Mouse (Mus musculus) midbrain, embryonic 13.5 days (tissue): ENCODE measurements around the gene Rfx2. TPM values are rescaled to one million over a fixed set of nuclear protein-coding genes. Genes with fewer than 3 reads are reported as not detected.
A peak's percentile ranks its signal among the peaks of the same experiment; 100 is the strongest.

ENCODE experiments used
- ATAC-seq: fragments of 200-750 bp; cut with Nextera tagmentation; 2 replicates; pipeline ENCODE4 v1.8.0; 2017; ENCODE audit warnings: mild to moderate bottlenecking, moderate TSS enrichment, moderate library complexity
- H3K27ac ChIP-seq: fragments of 300-500 bp; sonication (generic); 2 replicates; pipeline ENCODE4 v1.5.1; 2015; ENCODE audit warnings: inconsistent platforms, mild to moderate bottlenecking, moderate library complexity
- H3K27me3 ChIP-seq: fragments of 300-500 bp; sonication (generic); 2 replicates; pipeline ENCODE4 v1.6.1; 2015; ENCODE audit warnings: mild to moderate bottlenecking, inconsistent platforms
- H3K36me3 ChIP-seq: fragments of 300-500 bp; sonication (generic); 2 replicates; pipeline ENCODE4 v1.6.1; 2015; ENCODE audit warnings: mild to moderate bottlenecking, inconsistent platforms
- H3K4me1 ChIP-seq: fragments of 300-500 bp; sonication (generic); replicated peaks from 2 replicates; pipeline ENCODE4 v1.6.1; 2015; ENCODE audit warnings: inconsistent platforms
- H3K4me2 ChIP-seq: fragments of 300-500 bp; sonication (generic); replicated peaks from 2 replicates; pipeline ENCODE4 v1.6.1; 2015; ENCODE audit warnings: moderate library complexity, mild to moderate bottlenecking, inconsistent platforms
- H3K4me3 ChIP-seq: fragments of 300-500 bp; sonication (generic); replicated peaks from 2 replicates; pipeline ENCODE4 v1.5.1; 2015; ENCODE audit warnings: mild to moderate bottlenecking, inconsistent platforms
- H3K9ac ChIP-seq: fragments of 300-500 bp; sonication (generic); replicated peaks from 2 replicates; pipeline ENCODE4 v1.6.1; 2015; ENCODE audit warnings: mild to moderate bottlenecking, inconsistent platforms
- H3K9me3 ChIP-seq: fragments of 300-500 bp; sonication (generic); 2 replicates; pipeline ENCODE4 v1.6.1; 2016; ENCODE audit warnings: mild to moderate bottlenecking, inconsistent platforms
- WGBS: fragments of 180-500 bp; shearing (Covaris S2); methylation state at CpG from one replicate; pipeline ENCODE4 v1.1.7; 2015; 5-methylcytosine and 5-hydroxymethylcytosine counted together
- polyA plus RNA-seq: library from polyadenylated mRNA; unstranded; fragments of >200 nt; fragmentation: Nextera tagmentation; extraction: Ambion mirVana; gene quantifications from 2 replicates; pipeline ENCODE4 v1.2.1, GENCODE M21; 2015

Gene Rfx2
- polyA plus RNA-seq, 1 experiment from 2014 or later = 6.3 TPM

GRCm38 (mm10) chr17:56808518-56808917, 22.3 kb downstream of the Rfx2 start:
- H3K27ac ChIP-seq = no peak overlapping the region
- WGBS = 7% methylated on average over 9 of the region's 9 CpGs
- ATAC-seq = peak; percentile 79
- H3K27me3 ChIP-seq = peaks cover 28% of the 10 kb centered on the region
- no peaks in the 10 kb centered on the region for H3K9me3 ChIP-seq
- H3K4me3 ChIP-seq = no peak overlapping the region
- H3K4me2 ChIP-seq = no peak overlapping the region
- H3K36me3 ChIP-seq = no peaks in the 10 kb centered on the region
- no peak overlapping the region for H3K9ac ChIP-seq
- H3K4me1 ChIP-seq = peaks cover 43% of the 10 kb centered on the region

GRCm38 (mm10) chr17:56805784-56806183, 25.0 kb downstream of the Rfx2 start:
- Histone ChIP-seq H3K4me2 (no peak overlapping the region), H3K9ac (no peak overlapping the region), H3K9me3 (no peaks in the 10 kb centered on the region), H3K4me3 (no peak overlapping the region), H3K27me3 (0 out of 2 replicates have a peak, but pooled peaks cover 3% of the 10 kb centered on the region), H3K27ac (no peak overlapping the region), H3K36me3 (peaks cover 8% of the 10 kb centered on the region), H3K4me1 (peaks cover 20% of the 10 kb centered on the region)
- no peak for ATAC-seq
- 97% methylated on average over 1 of the region's 1 CpGs for WGBS

DNA sequence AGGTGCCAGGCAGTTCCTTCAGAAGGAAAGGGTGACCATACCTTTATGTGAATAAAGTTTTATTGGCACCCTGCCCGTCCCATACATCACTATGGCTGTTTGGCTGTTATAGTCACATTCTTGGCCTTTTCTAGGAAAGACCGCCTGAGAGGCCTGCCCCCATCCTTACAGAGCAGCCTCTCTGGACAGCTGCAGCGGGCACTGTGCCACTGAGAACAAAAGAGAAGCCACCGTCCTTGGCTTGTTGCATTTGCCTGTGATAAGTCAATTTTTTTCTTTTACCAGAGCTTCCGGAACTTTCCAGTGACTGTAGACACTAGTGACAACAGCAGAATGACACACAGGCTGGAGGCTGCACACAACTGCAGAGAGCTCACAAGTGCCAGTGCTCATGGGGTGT, 25.9 kb downstream of the Rfx2 start:
- ATAC-seq = no peak
- no peaks in the 10 kb centered on the region for H3K9me3 ChIP-seq
- H3K27me3 ChIP-seq = 0 out of 2 replicates have a peak, but pooled peaks cover 3% of the 10 kb centered on the region
- no peak overlapping the region for H3K9ac ChIP-seq
- peaks cover 12% of the 10 kb centered on the region for H3K4me1 ChIP-seq
- 84% methylated on average over 5 of the region's 5 CpGs for WGBS
- H3K36me3 ChIP-seq = peaks cover 8% of the 10 kb centered on the region
- no peak overlapping the region for H3K4me3 ChIP-seq
- H3K4me2 ChIP-seq = no peak overlapping the region
- H3K27ac ChIP-seq = no peak overlapping the region

GRCm38 (mm10) chr17:56802065-56802464, 28.7 kb downstream of the Rfx2 start:
- ATAC-seq = no peak
- no peak overlapping the region for H3K4me2 ChIP-seq
- no peaks in the 10 kb centered on the region for H3K27me3 ChIP-seq
- no peak overlapping the region for H3K9ac ChIP-seq
- no peaks in the 10 kb centered on the region for H3K9me3 ChIP-seq
- WGBS = 84% methylated on average over 8 of the region's 8 CpGs
- no peaks in the 10 kb centered on the region for H3K4me1 ChIP-seq
- H3K27ac ChIP-seq = no peak overlapping the region
- no peak overlapping the region for H3K4me3 ChIP-seq
- H3K36me3 ChIP-seq = peaks cover 8% of the 10 kb centered on the region

- H3K4me3 ChIP-seq = no peak overlapping the region
- no peaks in the 10 kb centered on the region for H3K27me3 ChIP-seq
- H3K27ac ChIP-seq = no peak overlapping the region
- H3K36me3 ChIP-seq = peaks cover 8% of the 10 kb centered on the region
- no peak for ATAC-seq
- no peak overlapping the region for H3K9ac ChIP-seq
- no peaks in the 10 kb centered on the region for H3K4me1 ChIP-seq
- no peak overlapping the region for H3K4me2 ChIP-seq
- 82% methylated on average over 3 of the region's 3 CpGs for WGBS
- H3K9me3 ChIP-seq = no peaks in the 10 kb centered on the region
Observed at GRCm38 (mm10) chr17:56799276-56799675, 31.5 kb downstream of the Rfx2 start.

DNA sequence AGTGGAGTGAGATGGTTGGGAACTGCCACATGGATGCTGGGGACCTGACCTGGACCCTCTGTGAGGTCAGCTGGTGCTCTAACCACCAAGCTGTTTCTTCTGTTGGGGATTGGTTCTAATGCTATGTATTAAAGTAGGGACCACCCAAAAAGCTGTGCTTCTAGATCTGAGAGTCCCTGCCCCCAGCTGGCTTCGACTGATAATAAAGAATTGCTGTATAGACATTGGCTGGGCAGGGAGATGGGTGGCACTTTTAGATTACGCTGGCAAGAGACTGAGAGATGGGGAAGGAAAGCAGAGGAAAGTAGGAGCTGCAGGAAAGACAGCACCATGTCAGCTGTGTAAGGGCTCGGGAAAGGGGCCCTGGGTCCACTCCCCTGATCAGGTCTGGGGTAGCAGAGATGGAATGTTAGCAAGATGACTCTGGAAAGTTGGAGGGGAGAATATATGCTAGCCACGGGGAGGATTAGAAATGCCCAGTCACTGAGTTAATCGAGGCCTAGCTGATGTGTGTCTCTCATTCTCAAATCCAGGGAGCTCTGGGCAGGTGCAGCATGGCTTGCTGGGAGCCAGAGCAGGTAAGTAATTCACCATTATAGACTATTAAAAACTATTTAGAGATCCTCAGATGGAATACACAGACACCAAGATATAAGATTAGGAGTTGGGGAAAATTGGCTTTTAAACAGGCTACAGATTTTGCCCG, 37.0 kb downstream of the Rfx2 start:
- WGBS = 72% methylated on average over 6 of the region's 6 CpGs
- H3K27me3 ChIP-seq = no peaks in the 10 kb centered on the region
- H3K9me3 ChIP-seq = no peaks in the 10 kb centered on the region
- no peaks in the 10 kb centered on the region for H3K36me3 ChIP-seq
- no peak for ATAC-seq
- no peak overlapping the region for H3K27ac ChIP-seq
- no peak overlapping the region for H3K4me3 ChIP-seq
- H3K4me2 ChIP-seq = no peak overlapping the region
- H3K9ac ChIP-seq = no peak overlapping the region
- H3K4me1 ChIP-seq = no peaks in the 10 kb centered on the region

DNA sequence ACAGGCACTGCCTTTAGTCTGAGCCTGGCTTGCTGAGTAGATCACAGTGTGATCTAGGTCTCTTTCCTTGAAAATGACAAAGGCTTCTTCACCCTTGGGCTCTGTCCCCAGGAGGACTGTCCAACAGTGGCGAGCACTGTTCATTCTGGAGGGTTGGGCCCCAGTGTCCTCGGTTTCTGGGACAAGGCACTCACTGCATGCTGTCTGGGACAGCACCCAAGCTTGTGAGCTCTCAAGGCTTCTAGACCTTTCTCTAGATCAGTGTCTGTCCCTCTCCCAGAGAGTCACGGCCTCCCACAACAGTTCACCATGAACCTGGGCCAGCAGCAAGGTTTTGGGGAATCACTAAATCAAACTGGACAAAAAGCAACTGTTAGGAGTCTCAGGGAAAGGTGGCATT, 38.2 kb downstream of the Rfx2 start:
- no peaks in the 10 kb centered on the region for H3K27me3 ChIP-seq
- H3K4me3 ChIP-seq = no peak overlapping the region
- H3K4me1 ChIP-seq = no peaks in the 10 kb centered on the region
- 85% methylated on average over 3 of the region's 3 CpGs for WGBS
- H3K4me2 ChIP-seq = no peak overlapping the region
- no peak overlapping the region for H3K27ac ChIP-seq
- H3K36me3 ChIP-seq = no peaks in the 10 kb centered on the region
- no peak overlapping the region for H3K9ac ChIP-seq
- H3K9me3 ChIP-seq = no peaks in the 10 kb centered on the region
- ATAC-seq = no peak

DNA sequence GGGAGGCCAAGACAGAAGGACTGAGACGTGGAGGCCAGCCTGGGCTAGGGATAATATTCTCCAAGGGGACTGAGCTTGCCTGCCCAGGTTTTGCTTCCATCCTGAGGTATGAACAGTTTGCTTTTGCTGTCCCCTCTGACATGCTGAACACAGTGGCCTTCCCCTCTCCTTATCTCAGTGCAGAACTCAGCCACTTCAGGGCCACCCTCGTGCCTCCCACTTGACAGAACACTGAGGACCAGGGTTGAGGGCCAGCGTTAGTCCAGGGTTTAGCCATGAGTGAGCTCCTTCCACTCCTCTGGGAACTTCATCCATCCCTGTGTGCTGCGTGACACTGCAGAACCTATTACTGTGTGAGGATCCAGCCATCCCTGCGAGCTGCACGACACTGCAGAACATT, 41.5 kb downstream of the Rfx2 start:
- no peak overlapping the region for H3K9ac ChIP-seq
- 91% methylated on average over 6 of the region's 6 CpGs for WGBS
- H3K4me1 ChIP-seq = no peaks in the 10 kb centered on the region
- no peak overlapping the region for H3K4me2 ChIP-seq
- no peak overlapping the region for H3K4me3 ChIP-seq
- H3K36me3 ChIP-seq = peaks cover 5% of the 10 kb centered on the region; the same call in 1 of the 2 replicates
- H3K27me3 ChIP-seq = no peaks in the 10 kb centered on the region
- ATAC-seq = no peak
- no peaks in the 10 kb centered on the region for H3K9me3 ChIP-seq
- no peak overlapping the region for H3K27ac ChIP-seq

DNA sequence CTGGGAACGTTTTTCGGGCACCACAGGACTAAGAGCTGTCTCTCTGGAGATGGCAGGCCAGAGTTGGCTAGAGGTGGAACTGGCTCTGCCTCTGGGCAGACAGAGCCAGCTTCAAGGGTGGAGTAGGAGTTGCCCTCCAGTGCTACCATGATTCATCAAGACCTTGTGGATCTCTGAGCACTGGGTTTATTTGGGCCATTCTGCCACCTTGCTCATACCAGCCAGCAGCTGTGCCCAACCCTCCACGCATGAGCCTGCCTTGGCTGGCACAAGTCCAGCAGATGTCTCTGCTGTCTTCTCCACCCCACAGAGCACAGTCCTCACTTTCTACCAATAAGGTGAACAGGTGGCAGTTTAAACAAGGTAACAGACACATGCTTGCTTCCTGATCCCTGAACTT, 41.9 kb downstream of the Rfx2 start:
- H3K27ac ChIP-seq = no peak overlapping the region
- no peaks in the 10 kb centered on the region for H3K4me1 ChIP-seq
- ATAC-seq = no peak
- H3K27me3 ChIP-seq = no peaks in the 10 kb centered on the region
- WGBS = 83% methylated on average over 3 of the region's 3 CpGs
- H3K4me2 ChIP-seq = no peak overlapping the region
- H3K4me3 ChIP-seq = no peak overlapping the region
- peaks cover 9% of the 10 kb centered on the region; the same call in 1 of the 2 replicates for H3K36me3 ChIP-seq
- no peaks in the 10 kb centered on the region for H3K9me3 ChIP-seq
- no peak overlapping the region for H3K9ac ChIP-seq

GRCm38 (mm10) chr17:56780291-56780978, 50.4 kb downstream of the Rfx2 start:
- 88% methylated on average over 13 of the region's 13 CpGs for WGBS
- no peak overlapping the region for H3K27ac ChIP-seq

GRCm38 (mm10) chr17:56778779-56779362, 51.9 kb downstream of the Rfx2 start:
- Histone ChIP-seq H3K9ac (no peak overlapping the region), H3K4me3 (no peak overlapping the region), H3K27ac (no peak overlapping the region), H3K36me3 (peaks cover 18% of the 10 kb centered on the region), H3K4me2 (no peak overlapping the region), H3K27me3 (no peaks in the 10 kb centered on the region), H3K4me1 (0 out of 2 replicates have a peak, but pooled peaks cover 3% of the 10 kb centered on the region), H3K9me3 (no peaks in the 10 kb centered on the region)
- WGBS = 32% methylated on average over 3 of the region's 3 CpGs
- ATAC-seq = no peak

More at GRCm38 (mm10) chr17:56780291-56780978, 50.4 kb downstream of the Rfx2 start:
- Histone ChIP-seq H3K4me1 (0 out of 2 replicates have a peak, but pooled peaks cover 3% of the 10 kb centered on the region), H3K4me2 (no peak overlapping the region), H3K9ac (no peak overlapping the region), H3K9me3 (no peaks in the 10 kb centered on the region), H3K4me3 (no peak overlapping the region), H3K36me3 (peaks cover 23% of the 10 kb centered on the region), H3K27me3 (no peaks in the 10 kb centered on the region)
- no peak for ATAC-seq

- 0 out of 2 replicates have a peak, but pooled peaks cover 3% of the 10 kb centered on the region for H3K4me1 ChIP-seq
- H3K4me3 ChIP-seq = no peak overlapping the region
- H3K9ac ChIP-seq = no peak overlapping the region
- peaks cover 15% of the 10 kb centered on the region for H3K36me3 ChIP-seq
- WGBS = 91% methylated on average over 11 of the region's 11 CpGs
- no peaks in the 10 kb centered on the region for H3K27me3 ChIP-seq
- no peak overlapping the region for H3K4me2 ChIP-seq
- no peak overlapping the region for H3K27ac ChIP-seq
- ATAC-seq = no peak
- H3K9me3 ChIP-seq = no peaks in the 10 kb centered on the region
Observed at GRCm38 (mm10) chr17:56777568-56777967, 53.2 kb downstream of the Rfx2 start.
